Mouse (Mus musculus) CD4-positive, CD25-positive, alpha-beta regulatory T cell, adult 2 months (primary cell): ENCODE measurements around the gene Bach2.
A peak's percentile ranks its signal among the peaks of the same experiment; 100 is the strongest.

Experiments used
- DNase-seq: peaks from one replicate; pipeline ENCODE4 v3.0.0-alpha.2; 2012; ENCODE audit warnings: low read depth, low spot score

Gene Bach2

DNA sequence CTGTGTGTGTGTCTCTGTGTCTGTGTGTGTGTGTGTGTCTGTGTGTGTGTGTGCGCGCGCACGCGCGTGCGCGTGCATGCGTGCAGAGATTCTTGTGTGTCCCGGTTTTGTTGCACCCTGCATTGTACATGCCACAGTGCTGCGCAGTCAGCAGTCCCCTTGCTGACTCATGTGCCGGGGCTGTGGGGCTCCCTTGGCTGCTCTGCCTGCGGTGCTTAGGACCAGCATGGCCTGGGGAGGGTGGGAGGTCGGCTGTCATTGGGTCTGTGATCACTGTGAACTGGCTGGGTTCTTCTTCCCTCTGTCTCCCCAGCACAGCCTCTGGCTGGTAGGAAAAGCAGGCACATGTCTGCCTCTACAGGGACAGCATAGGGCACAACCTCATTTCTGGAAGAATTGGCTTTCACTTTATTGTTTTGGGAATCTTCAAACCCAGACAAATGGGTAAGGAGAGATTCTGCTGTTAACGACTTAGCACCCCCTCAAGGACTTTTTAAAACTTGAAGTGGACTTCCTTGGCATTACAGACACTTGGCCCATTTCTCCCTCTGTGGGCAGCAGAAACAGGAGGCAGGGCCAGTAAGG, 11.2 kb downstream of the Bach2 start:
- peak; percentile 78 for DNase-seq

DNA sequence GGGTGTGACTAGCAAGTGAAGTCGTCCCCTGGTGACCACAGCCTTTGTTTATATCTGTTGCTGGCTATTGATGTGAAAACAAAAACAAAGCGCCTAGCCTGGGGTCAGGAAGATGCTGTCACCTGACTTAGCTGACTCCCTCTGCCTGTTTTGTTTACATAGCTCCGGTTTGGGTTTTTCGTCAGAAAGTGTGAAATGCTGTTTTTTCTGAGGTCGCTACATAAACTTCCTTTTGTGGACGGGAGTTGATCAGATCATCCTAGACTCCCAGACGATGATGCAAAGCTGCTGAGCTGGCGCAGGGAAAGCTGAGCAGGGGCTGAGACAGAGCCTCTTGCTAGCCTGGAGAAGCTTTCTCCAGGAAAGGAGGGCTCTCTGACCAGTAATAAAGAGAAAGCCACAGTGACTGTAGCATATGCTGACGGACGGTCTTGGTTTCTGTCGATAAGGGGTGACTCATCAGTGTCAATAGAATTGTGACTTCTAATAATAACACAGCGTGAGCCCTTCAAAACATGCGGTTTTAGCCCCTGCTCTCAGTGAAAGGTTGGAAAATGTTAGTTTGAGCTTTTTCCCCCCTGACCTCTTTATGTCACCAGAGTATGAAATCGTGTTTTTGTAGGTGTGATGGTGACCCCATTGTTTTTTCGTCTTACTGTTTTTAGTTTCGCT, 11.9 kb downstream of the Bach2 start:
- peak; percentile 80 for DNase-seq

DNA sequence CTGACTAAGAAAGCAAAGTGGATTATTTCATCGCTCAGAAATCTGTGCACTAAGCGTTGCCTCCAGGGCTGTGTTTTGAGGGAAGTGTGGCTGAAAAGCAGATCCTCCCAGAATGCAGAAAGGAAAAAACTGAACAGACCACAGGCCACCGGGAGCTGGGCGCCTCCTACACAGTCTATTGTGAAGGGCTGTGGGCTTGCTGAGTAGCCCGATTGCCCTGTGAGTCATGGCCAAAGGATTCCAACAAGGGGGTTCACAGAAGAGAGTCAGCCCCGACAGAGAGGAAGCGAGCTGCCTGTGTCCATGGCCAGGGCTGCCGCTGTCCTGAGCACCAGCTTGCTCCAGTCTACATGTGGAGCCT, 12.4 kb downstream of the Bach2 start:
- no peak for DNase-seq

DNA sequence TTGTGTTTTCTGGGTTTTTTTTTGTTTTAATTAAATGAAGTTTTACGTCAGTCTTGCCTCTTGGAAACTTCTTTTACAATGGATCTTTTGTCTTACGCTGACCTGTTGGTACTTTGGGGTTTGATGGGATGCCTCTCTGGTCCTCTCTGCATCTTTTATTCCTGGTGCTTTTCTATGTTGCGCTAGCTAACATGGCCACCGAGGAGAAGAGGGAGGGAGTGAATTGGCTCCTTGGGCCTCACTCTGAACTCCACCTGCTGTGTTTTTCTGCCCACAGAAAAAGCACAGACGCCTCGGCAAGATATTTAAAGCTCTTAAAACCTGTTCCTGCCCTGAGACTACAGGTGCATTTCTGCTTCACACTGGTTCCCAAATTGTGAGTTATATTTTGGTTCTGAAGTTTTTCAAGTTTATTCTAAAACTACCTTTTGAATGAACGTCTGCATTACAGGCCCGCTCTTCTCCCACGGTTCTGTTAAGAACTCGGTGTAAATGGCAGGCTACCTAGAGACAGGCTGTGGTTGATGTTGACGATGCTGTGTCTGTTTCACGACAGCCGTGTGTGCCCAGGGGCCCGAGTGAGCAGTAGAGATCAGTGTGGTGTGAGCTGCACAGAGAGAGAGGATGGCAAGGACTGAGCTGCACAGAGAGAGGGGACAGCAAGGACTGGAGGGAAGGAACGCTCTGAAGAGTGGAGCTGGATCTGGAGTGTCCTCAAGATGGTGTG, 13.5 kb downstream of the Bach2 start:
- DNase-seq, result peak; percentile 60

DNA sequence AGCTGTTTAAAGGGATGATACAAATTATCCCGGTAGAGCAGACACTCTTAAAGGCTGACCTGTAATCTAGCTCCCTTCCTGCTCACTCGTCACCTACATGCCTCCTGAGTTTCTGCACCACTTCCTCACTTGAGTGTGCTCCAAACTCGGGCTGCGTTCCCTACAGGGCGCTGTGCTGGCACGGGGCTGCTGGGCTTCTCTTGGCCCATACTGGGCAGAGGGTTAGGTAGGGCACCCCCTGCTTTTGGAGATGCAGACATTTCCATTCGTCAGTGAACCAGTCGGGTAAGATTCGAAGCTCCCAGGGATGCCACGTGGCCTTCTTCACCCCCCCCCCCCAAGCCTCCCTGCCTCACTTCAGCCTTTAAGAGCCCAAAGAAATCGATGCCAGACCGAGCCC, 19.1 kb downstream of the Bach2 start:
- DNase-seq, result no peak

DNA sequence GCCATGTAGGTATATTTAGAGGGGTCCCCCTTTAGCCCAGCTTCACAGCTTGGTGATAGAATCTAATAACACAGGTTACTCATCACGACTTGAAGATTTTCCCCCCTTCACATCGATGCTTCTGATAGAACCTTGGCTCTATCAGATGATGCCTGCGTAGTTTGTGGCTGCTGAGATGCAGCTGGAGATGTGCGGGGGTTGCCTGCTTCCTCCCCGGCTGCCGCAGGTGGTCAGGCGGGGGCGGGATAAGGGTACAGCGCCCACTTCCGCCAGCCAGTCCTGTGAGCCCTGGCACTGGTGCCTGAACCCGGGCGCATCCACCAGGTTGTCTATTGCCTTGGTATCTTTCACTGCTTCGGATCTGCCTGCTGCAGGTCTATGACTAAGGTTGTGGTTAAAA, 19.5 kb downstream of the Bach2 start:
- DNase-seq, result peak; percentile 92

DNA sequence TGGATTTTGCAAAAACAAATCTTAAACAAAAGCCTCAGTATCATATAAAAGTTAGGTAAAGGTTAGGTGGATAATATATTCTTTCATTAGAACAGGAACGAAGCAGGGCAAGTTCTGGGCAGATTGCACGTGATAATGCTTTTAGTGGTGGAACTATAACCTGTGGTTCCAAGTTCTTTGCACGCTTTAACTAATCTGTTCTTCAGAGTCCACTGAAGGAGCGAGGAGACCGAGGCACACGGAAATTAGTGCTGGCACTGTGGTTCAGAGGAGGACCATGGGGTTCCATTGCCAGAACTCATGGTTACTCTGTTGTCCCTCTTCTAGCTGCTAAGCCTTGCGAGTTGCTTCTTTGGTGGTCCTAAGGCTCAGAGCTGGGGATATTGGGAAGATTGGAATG, 20.0 kb downstream of the Bach2 start:
- no peak for DNase-seq

DNA sequence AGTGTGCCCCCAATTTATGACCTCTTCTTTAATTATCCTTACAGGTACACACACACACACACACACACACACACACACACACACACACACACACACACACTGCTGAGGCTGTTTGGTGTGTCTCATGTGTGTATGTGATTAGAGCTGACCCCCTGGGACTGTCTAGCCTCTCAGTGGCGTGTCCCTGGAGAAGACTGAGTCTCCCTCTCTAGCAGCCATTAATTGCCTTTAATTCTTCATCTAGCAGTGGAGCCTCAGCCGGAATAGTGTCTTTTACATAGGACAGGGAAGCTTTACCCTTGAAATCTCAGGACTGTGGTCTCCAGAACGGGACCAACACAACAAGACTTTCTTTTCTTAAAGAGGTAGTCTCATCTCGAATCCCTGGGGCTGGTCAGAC, 22.3 kb downstream of the Bach2 start:
- DNase-seq, result no peak

DNA sequence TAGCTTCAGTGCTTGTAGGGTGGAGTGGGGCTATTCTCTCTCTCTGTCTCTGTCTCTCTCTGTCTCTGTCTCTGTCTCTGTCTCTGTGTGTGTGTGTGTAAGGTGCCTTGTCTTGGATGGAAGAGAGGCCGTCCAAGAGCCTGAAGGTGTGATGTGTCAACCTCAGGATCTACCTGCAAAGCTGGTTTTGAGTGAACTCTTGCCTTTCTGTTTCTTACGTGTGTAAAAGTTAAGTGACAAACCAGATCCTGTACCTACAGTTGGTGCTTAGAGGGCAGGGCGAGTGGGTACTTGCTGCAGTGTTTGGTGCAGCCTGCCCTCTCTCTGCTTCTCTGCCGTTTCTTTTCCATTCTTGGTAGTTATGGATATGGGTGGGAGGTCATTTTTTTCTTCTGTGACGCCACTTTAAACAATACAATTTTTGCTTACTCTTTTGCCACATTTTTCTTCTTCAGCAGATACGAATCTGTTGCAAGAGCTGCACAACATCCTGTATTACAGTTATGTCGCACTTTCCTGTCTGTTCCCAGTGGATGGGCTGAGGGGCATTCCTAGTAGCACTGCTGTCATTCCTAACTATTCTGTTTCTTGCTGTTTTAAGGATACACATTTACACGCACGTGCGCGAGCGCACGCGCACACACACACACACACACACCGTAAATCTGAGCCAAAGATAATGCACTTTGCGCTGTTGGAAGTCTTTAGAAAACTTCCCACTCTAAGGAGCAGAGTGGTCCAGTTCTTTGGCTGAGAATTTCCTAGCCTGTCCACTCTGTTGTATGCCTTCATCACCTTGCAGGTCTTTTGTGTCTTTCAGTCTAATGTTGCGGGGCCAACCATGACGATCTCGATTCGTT, 24.5 kb downstream of the Bach2 start:
- DNase-seq, result peak; percentile 61

DNA sequence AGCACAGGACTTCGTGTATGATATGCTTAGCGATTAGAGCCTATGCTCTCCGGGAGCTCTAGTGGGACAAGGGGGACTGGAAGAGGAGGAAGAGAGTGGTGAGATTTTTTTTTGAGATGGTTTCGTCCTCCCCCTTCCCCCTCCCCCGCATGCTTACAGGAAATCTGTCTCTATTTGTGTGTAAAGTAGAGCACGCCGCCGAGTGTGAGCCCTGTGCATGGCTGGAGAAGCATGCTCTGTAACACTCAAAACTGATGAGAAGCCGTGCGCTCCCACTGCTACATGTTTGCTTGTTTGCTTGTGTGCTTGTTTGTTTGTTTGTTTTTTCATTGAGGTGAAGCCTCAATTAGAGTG, 25.1 kb downstream of the Bach2 start:
- peak; percentile 72 for DNase-seq

DNA sequence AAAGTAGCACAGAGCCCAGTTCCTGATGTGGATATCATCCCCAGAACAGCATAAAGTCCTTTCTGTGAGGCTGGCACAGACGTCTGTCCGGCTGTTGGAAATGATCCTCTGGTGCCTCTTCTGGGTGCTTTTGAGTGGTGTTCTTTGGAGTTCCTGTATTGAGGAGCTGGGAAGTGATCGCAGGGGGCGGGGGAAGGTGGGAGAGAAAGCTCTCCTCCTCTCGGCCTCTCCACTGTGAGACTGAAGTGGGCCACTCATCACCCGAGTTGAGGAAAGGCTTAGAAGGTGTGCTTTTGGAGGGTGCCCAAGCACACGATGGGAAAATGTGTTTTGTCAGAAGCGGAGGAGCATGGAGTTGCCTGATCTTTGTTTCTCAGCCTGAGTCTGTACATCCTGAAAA, 26.3 kb downstream of the Bach2 start:
- DNase-seq, result no peak

DNA sequence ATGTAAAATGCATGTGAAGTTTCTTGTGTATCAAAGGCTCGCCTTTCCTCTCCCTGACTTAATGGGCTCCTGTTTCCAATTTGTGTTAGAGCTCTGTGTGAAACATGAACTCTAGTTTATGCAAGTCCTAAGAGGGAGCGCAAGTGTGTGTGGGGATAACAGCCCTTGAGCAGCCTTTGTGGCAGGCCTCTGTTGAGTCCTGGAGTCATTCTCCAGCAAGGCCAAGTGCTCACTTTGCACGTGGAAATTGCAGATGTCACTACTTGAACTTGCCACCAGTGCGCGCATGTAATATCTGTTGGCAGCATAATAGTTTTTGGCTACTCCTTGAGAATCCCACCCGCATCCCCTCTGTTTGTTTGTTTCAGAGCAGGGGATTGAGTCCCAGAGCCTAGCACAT, 28.1 kb downstream of the Bach2 start:
- DNase-seq, result no peak

DNA sequence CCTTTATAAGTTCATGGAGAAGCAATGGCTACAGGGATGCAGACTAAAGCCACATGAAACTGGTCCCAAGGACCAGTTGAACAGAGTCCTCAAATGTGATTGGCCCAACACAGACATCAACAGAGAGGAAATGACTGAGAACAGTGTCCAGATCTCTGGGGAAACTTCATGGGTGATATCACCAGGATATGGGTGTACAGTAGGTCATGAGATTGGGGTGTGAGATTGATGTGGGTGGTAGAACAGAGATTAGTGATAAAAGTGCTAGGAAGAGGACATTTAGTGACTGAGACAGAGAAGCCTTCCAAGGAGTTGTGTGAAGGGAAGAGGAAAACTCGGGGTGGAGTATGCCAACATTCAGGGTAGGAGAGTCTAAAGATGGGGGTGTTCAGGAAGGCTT, 29.4 kb downstream of the Bach2 start:
- no peak for DNase-seq

DNA sequence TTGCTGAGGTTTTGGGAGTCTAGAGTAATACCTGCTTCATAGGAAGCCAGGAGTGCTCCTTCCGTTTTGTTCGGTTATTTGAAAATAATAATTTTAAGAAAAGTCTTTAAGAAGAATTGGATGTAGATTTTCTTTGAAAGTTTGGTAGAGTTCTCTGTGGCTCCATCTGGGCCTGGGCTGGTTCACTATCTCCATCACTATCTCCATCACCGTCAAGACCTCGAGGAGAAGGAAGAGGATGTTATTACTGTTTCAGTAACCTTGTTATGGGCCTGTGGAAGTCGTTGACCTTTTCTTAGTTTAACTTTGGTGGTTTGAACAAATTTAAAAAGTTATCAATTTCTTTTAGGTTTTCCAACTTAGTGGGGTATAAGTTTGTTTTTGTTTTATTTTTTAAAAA, 33.8 kb downstream of the Bach2 start:
- DNase-seq, result no peak

DNA sequence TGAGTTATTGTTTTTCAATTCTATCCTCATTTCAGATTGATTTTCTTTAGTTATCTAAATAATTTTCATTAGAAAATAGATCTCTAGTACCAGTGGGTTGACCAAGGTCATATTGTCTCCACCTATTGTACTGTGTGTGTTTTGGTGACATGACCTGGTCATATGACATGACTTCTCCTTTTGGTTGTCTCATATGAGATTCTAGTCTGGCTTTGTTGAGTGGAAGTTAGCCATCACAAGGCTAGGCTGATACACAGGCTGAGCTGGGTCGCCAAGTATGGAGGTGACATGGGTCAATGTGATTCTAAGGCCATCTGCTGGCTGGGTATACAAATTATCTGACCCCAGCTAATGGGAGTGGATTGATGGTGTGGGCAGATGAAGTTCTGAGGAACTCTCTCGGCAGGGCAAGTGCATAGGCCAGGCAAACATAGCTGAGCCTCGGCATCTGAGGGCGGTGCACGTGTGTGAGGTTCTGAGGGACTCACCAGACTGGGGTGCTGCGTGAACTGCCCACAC, 36.2 kb downstream of the Bach2 start:
- no peak for DNase-seq

DNA sequence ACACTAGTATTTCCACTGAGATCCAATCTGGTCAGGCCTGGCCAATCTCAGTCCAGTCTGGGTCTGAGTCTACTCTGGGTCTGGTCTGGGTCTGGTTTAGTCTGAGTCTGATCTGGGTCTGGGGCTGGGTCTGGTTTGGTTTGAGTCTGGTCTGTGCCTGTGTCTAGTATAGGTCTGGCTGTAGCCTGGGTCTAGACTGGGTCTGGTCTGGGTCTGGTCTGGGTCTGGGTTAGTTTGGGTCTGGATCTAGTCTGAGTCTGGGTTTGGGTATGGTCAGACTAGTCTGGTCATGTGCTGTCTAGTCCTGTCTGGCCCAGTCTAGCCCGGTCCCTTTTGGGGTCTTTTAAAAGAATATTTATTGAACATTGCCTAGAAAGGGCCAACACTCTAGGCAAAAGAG, 41.2 kb downstream of the Bach2 start:
- DNase-seq, result no peak

DNA sequence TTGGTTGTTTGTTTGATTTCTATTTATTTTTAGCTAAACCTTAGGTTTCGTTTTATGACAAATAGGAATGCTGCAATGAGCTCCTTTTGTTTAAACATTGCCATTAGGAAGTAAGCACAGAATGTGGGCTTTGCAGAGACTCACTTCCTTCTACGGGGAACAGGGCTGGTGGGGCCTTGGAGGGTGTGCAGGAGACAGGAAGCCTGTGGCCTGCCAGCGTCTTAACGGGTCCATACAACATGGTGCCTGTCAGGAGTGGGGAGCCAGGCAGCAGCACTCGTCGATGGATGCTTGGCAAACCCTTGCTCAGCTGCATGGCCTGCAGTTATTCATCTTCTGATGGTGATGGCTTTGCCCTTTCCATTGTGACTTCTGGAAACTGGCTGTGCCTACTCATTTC, 41.8 kb downstream of the Bach2 start:
- DNase-seq, result peak; percentile 66

DNA sequence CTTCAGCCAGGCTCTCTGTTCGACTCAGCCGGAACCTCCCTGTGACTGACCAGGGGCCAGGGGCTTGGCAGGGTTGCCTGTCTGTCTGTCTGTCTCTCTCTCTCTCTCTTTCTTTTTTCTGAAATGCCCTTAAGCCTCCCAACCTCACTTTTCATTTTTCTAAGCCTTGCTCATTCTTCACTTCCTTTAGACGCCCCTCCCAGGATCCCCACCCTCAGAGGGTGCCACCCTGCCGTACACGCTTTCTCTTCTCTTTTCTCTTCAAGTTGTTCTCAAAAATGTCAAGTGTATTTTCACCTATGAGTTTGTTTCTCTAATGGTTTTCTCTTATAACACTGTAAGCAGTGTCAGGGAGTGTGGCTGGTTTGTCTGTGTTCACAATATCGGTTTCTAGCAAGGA, 42.7 kb downstream of the Bach2 start:
- no peak for DNase-seq

DNA sequence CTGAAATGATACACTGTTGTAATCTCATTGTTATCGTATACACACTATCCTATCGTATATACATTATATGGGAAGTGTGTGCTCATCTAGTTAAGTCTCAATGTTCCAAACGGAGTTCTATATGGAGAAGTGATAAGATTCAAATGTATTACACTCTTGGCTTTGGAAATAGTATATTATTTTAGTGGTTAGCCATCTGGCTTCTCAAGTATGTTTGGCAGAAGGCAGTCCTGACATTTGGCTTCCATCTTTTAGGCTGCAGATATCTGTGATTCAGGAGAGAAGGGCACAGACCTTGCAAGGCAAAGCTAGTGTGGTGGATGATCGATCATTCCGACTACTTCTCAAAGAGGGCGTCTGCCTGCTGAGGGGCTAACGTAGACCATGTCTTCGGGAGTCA, 47.8 kb downstream of the Bach2 start:
- DNase-seq, result no peak

DNA sequence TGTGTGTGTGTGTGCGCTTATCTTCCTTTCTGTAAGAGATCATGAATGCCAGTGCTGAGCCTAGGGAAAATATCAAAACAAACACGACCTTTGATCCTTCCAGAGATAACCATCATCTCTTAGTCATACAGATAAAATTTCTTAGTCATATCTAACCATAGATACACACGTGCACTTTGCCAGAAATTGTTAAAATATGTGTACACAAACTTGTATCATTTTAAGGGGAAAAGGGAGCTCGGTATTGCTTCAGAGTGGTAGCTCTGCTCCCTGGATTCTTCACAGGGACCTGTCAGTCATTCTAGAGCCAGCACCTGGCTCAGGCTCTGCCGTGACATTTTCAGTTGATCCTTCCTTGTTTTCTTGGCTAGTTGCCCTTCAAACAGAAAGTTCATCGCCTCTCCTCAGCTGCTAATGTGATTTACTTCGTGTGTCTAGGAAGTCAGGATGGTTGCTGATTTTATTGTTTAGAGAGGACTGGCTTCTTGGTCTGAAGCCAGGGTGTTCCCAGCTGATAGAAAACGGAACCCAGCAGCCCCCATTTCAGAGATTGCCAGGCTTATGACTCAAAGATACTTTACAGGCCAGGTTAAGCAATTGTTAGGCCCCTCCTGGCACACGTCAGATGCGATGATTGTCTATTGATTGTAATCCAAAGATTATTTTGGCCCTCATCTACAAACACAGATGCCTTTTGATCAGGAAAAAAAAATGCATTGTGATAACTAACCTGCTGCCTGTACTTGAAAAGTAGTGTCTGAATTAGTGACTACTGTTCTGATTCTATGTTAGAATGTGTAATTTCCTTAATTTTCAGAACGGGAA, 49.6 kb downstream of the Bach2 start:
- DNase-seq, result peak; percentile 68

DNA sequence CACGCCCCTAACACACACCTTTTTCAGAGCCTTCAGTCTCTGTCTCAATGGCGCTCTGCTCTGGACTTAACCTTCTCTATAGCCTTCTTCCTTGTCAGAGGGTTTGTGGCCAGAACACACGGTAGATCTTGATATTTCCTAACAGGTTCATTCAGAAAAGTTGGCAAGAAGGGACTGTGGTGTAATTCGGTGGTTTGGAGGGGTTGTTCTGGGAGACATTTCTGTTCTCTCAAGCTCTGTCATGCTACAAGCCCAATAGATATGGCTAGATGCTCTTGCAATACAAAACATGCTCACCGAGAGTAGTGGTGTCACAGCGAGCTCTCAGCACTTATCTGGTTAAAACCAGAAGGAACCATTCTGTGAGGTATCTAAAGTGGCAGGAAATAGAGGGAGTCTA, 51.2 kb downstream of the Bach2 start:
- DNase-seq, result peak; percentile 26
